Mouse (Mus musculus) liver, embryonic 14.5 days (tissue): ENCODE measurements around the gene Slc25a16. TPM values are rescaled to one million over a fixed set of nuclear protein-coding genes. Genes with fewer than 3 reads are reported as not detected.

Experiments used
- ATAC-seq: fragments of 200-750 bp; cut with Nextera tagmentation; 2 replicates; pipeline ENCODE4 v1.8.0; 2017; ENCODE audit warnings: moderate number of reproducible peaks, mild to moderate bottlenecking, moderate library complexity; ENCODE audit not compliant: insufficient read depth
- DNase-seq, 3 experiments: peaks; one replicate each; pipeline ENCODE4 v3.0.0-alpha.2; 2012 to 2013; ENCODE audit warnings: low read depth in 3 of 3, low spot score in 3 of 3
- H3K27ac ChIP-seq: fragments of 300-500 bp; sonication (generic); 2 replicates; pipeline ENCODE4 v1.5.1; 2014; ENCODE audit warnings: moderate library complexity, mild to moderate bottlenecking, control low read depth, inconsistent platforms
- H3K27me3 ChIP-seq: fragments of 300-500 bp; sonication (generic); 2 replicates; pipeline ENCODE4 v1.6.1; 2014; ENCODE audit warnings: mild to moderate bottlenecking, low read length, moderate library complexity; ENCODE audit not compliant: control insufficient read depth, insufficient read depth
- H3K36me3 ChIP-seq: fragments of 300-500 bp; sonication (generic); replicated peaks from 2 replicates; pipeline ENCODE4 v1.6.1; 2014; ENCODE audit warnings: low read depth; ENCODE audit not compliant: control insufficient read depth, insufficient read depth
- H3K4me1 ChIP-seq, 2 experiments: fragments of 200-500 bp in 1 of 2; fragments of 300-500 bp in 1 of 2; sonication (generic) in 1 of 2; replicated peaks; 2 replicates each; pipeline ENCODE4 v1.6.1; 2012 to 2014; ENCODE audit warnings: antibody characterized with exemption in 1 of 2, inconsistent platforms in 1 of 2, low read length in 1 of 2; ENCODE audit not compliant: control insufficient read depth in 2 of 2, insufficient read depth in 2 of 2
- H3K4me2 ChIP-seq: fragments of 300-500 bp; sonication (generic); 2 replicates; pipeline ENCODE4 v1.6.1; 2014; ENCODE audit warnings: low read depth, mild to moderate bottlenecking, control low read depth, moderate library complexity
- H3K4me3 ChIP-seq, 2 experiments: fragments of 200-500 bp in 1 of 2; fragments of 300-500 bp in 1 of 2; sonication (generic) in 1 of 2; 2 replicates each; pipeline ENCODE4 v1.5.1; 2012 to 2014; ENCODE audit warnings: low read depth in 2 of 2, low read length in 2 of 2, mild to moderate bottlenecking in 2 of 2, control low read depth in 1 of 2, inconsistent platforms in 1 of 2, moderate library complexity in 1 of 2; ENCODE audit not compliant: insufficient read depth in 1 of 2
- H3K9ac ChIP-seq: fragments of 300-500 bp; sonication (generic); replicated peaks from 2 replicates; pipeline ENCODE4 v1.6.1; 2014; ENCODE audit warnings: mild to moderate bottlenecking, control low read depth, moderate library complexity
- H3K9me3 ChIP-seq: fragments of 300-500 bp; sonication (generic); 2 replicates; pipeline ENCODE4 v1.6.1; 2016; ENCODE audit warnings: low read length, mixed read lengths; ENCODE audit not compliant: control insufficient read depth
- CTCF ChIP-seq: IDR thresholded peaks from 2 replicates; pipeline ENCODE4 v1.5.1; 2016; ENCODE audit warnings: antibody characterized with exemption, low read depth, control low read depth
- EP300 ChIP-seq: IDR thresholded peaks from 2 replicates; pipeline ENCODE4 v1.6.1; 2016; ENCODE audit warnings: antibody characterized with exemption, low read depth
- WGBS: fragments of 180-500 bp; shearing (Covaris S2); extraction: QIAGEN DNeasy Blood & Tissue Kit; methylation state at CpG from one replicate; pipeline ENCODE4 v1.1.7; 2014; ENCODE audit not compliant: insufficient replicate concordance; 5-methylcytosine and 5-hydroxymethylcytosine counted together
- polyA plus RNA-seq, 2 experiments: library from polyadenylated mRNA; depleted of rRNA in 1 of 2; stranded (reverse) in 1 of 2; unstranded in 1 of 2; fragments of >200 nt; fragmentation: Nextera tagmentation in 1 of 2; extraction: Ambion mirVana in 1 of 2; gene quantifications; 2 replicates each; pipeline versions ENCODE4 v1.2.1 to v1.2.3; 2012 to 2014

Gene Slc25a16
- polyA plus RNA-seq, 2 experiments: 6.2 to 7.0 TPM

DNA sequence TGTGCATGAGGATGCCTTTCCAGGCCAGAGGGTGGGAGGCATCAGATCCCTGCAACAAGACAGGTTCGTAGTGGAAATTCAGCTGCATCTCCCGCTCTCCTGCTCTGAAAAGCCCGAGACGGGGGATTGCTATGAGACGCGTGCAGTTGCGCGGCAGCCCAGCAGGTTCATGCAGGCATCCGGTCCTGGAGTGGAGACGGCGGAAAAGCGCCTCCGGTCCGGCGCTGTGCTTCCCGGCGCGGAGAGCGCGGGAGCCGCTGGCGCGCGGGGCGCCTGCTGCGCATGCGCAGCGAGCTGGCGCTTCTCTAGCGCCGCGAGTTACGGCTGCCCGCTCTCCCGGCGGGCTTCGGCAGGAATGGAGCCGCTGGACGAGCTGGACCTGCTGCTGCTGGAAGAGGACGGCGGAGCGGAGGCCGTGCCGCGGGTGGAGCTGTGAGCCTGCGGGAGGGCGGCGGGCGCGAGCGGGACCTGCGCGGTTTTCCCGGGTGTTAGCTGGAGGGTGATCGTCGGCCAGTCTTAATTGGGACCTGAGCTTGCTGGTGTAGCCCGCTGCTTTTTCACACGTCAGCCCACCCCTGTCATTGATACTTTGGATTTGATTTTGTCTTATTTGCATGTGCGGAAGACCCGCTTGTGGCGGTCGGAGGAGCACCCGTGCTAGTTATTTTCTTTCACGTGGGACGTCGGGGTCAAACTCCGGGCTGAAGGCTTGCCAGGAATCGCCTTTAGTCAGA, 26.5 kb downstream of the Slc25a16 start, which contains the start of gene Dna2:
Gene Dna2 (plus strand): TSS at position 289 of the 734 bp plus-strand sequence.
- Histone ChIP-seq H3K27ac (peak within 1 kb of the TSS; percentile 75), H3K9me3 (no peaks in the 10 kb centered on the region), H3K27me3 (no peaks in the 10 kb centered on the region), H3K4me3 (peak within 1 kb of the TSS; percentile 92 to 99), H3K9ac (peak within 1 kb of the TSS; percentile 95), H3K36me3 (peaks cover 21% of the 10 kb centered on the region), H3K4me1 (peaks cover 21 to 25% of the 10 kb centered on the region in 2 experiments), H3K4me2 (peak within 1 kb of the TSS; percentile 76)
- DNase-seq: peak; percentile 76 to 77 (median 76)
- TF ChIP-seq EP300: no peak
- peak; percentile 49 for TF ChIP-seq CTCF
- peak; percentile 85 for ATAC-seq
- WGBS: under 1% methylated on average over 68 of the region's 68 CpGs

DNA sequence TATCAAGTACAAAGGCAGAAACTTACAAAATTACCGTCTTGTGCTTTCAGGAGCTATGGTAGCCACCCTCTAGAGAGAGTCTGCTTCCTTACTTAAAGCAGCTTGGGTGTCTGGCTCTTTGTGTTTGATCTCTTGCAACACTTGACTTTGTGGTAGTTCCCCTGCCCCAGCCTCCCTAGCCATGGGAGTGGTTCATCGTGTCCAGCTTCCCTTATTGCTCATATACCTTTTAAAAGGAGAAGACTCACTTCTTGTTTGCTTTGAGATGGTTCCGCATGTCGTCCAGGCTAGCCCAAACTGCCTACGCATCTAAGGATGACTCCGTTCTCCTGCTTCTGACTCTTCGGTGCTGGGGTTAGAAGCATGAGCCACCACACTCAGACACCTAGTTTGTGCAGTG, 28.1 kb downstream of the Slc25a16 start:
- Histone ChIP-seq H3K4me1 (peaks cover 21 to 25% of the 10 kb centered on the region in 2 experiments), H3K4me2 (peak overlapping the region; percentile 76), H3K36me3 (peaks cover 28% of the 10 kb centered on the region), H3K27ac (no peak overlapping the region), H3K27me3 (no peaks in the 10 kb centered on the region), H3K9me3 (no peaks in the 10 kb centered on the region), H3K4me3 (no peak overlapping the region), H3K9ac (peak overlapping the region; percentile 95; the same call in 1 of the 2 replicates)
- WGBS: 76% methylated on average over 7 of the region's 7 CpGs
- ATAC-seq (no peak), DNase-seq (no peak)
- TF ChIP-seq CTCF (no peak), EP300 (no peak)

DNA sequence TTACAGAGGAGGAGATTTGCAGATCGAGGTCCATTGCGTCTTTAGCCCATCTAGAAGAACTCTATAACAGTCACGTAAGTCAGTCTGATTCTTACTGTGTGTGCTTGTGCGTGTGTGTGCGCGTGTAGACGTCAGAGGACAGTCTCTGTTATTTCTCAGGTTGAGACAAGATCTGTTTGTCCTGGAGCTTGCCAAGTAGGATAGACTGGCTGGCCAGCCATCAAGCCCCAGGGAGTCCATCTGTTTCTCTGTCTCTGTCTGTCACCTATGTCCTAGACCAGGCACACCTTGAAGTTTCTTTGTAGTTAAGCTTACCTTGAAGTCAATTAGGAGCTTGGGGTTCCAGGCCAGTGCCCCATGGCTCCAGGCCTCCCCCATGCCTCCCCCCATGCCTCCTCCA, 43.5 kb downstream of the Slc25a16 start:
- TF ChIP-seq CTCF: no peak
- no peak for TF ChIP-seq EP300
- Histone ChIP-seq H3K9me3 (no peaks in the 10 kb centered on the region), H3K4me1 (no peaks in the 10 kb centered on the region), H3K4me3 (no peak overlapping the region), H3K36me3 (peaks cover 87% of the 10 kb centered on the region), H3K27ac (no peak overlapping the region), H3K4me2 (no peak overlapping the region), H3K27me3 (no peaks in the 10 kb centered on the region), H3K9ac (no peak overlapping the region)
- no peak for DNase-seq
- no peak for ATAC-seq
- 88% methylated on average over 7 of the region's 7 CpGs for WGBS

DNA sequence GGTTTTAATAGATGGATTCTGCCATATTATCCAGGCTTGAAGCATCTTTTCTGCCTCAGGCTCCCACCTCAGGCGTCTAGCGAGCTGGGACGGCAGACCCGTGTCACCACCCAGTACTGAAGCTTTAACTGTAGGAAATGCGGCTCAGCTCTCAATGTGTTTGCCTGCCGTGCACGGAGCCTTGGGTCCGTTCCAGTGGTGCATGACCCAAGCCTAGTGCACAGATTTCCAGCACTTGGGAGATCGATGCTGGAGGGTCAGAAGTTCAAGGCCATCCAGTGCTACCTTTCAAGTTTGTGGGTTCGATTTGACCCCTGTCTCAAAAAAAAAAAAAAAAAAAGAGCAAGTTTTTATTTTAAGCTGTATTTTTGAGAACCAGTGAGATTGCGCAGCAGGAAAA, 45.4 kb downstream of the Slc25a16 start:
- Histone ChIP-seq H3K27ac (no peak overlapping the region), H3K4me3 (no peak overlapping the region), H3K27me3 (no peaks in the 10 kb centered on the region), H3K9me3 (no peaks in the 10 kb centered on the region), H3K36me3 (peaks cover 88% of the 10 kb centered on the region), H3K4me2 (no peak overlapping the region), H3K9ac (no peak overlapping the region), H3K4me1 (no peaks in the 10 kb centered on the region)
- DNase-seq: no peak
- no peak for ATAC-seq
- 87% methylated on average over 11 of the region's 11 CpGs for WGBS
- TF ChIP-seq EP300 (no peak), CTCF (no peak)

DNA sequence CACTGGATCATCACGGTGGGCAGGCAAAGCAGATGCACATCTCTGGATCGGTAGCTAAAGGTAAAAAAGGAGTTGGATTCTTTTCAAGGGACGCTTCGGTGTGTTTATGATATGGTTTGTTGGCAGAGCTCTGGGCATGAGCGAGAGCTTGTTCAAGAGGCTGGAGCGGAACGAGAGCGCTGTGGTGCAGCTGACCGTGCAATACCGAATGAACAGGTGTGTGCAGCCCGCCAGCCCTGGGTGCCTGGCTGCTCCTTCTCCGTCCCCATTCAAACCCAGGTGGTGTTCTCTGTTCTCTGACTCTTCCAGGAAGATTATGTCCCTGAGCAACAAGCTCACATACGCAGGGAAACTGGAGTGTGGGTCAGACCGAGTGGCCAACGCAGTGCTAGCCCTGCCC, 45.9 kb downstream of the Slc25a16 start:
- Histone ChIP-seq H3K4me2 (no peak overlapping the region), H3K27ac (no peak overlapping the region), H3K4me3 (no peak overlapping the region), H3K9ac (no peak overlapping the region), H3K27me3 (no peaks in the 10 kb centered on the region), H3K4me1 (no peaks in the 10 kb centered on the region), H3K9me3 (no peaks in the 10 kb centered on the region), H3K36me3 (peaks cover 86% of the 10 kb centered on the region)
- DNase-seq (no peak), ATAC-seq (no peak)
- WGBS: 88% methylated on average over 15 of the region's 15 CpGs
- TF ChIP-seq EP300 (no peak), CTCF (no peak)
